Mouse (Mus musculus) megakaryocyte-erythroid progenitor cell, adult 5-6 weeks (primary cell): Measurements from ENCODE around the gene Olfr623. TPM values are rescaled to one million over a fixed set of nuclear protein-coding genes. Genes with fewer than 3 reads are reported as not detected.

Source experiments
- ATAC-seq: replicated peaks from 2 replicates; pipeline ENCODE4 v1.8.0; 2016; ENCODE audit warnings: mild to moderate bottlenecking, inconsistent platforms; ENCODE audit not compliant: severe bottlenecking, poor library complexity, low FRiP score, low TSS enrichment
- total RNA-seq, 2 experiments: library from RNA; stranded (forward) in 1 of 2; stranded (reverse) in 1 of 2; fragments of 200-1000, 215-1000 nt in 1 of 2; fragments of >200 nt in 1 of 2; fragmentation: Nextera tagmentation in 1 of 2; gene quantifications; 2 replicates each; pipeline ENCODE4 v1.2.3; 2014 to 2017

The Olfr623 gene
- total RNA-seq (2014; fragmentation: Nextera tagmentation) (not detected in 2 replicates), total RNA-seq (2017) (not detected in 2 replicates)

GRCm38 (mm10) chr7:103663598-103663997, at the start of gene Olfr623:
TSS of gene Olfr623 (minus strand) at chr7:103663698.
- no peak for ATAC-seq

GRCm38 (mm10) chr7:103712024-103712423, 48.5 kb upstream of the Olfr623 start:
- ATAC-seq = peak; percentile 84

- no peak for ATAC-seq
Observed at GRCm38 (mm10) chr7:103699469-103699868, 36.0 kb upstream of the Olfr623 start.

GRCm38 (mm10) chr7:103682420-103682819, 18.9 kb upstream of the Olfr623 start, which contains the start of gene Olfr625-ps1:
TSS of gene Olfr625-ps1 (plus strand) at chr7:103682720.
- ATAC-seq = no peak

GRCm38 (mm10) chr7:103671091-103671490, 7.6 kb upstream of the Olfr623 start, which contains the start of gene Olfr624:
TSS of gene Olfr624 (minus strand) at chr7:103671191.
- no peak for ATAC-seq

GRCm38 (mm10) chr7:103644070-103644469, 19.4 kb downstream of the Olfr623 start:
- no peak for ATAC-seq

GRCm38 (mm10) chr7:103642602-103643001, 20.9 kb downstream of the Olfr623 start, which contains the start of gene Olfr622:
TSS of gene Olfr622 (minus strand) at chr7:103642702.
- no peak for ATAC-seq

- ATAC-seq = no peak
Observed at GRCm38 (mm10) chr7:103636795-103637194, 26.7 kb downstream of the Olfr623 start.

- no peak for ATAC-seq
Observed at GRCm38 (mm10) chr7:103612434-103612833, 51.1 kb downstream of the Olfr623 start, which contains the start of gene Olfr620. TSS of gene Olfr620 (minus strand) at chr7:103612534.

Other genes with a start within 250 kb of the Olfr623 start
Only the 30 nearest of the 34 such genes appear.
- not detected in 2 replicates for gene Olfr605, start 218.3 kb downstream of the Olfr623 start, total RNA-seq (2014; fragmentation: Nextera tagmentation)
- gene Olfr605, start 218.3 kb downstream of the Olfr623 start, total RNA-seq (2017) = not detected in 2 replicates
- not detected in 2 replicates for gene Olfr606, start 214.7 kb downstream of the Olfr623 start, total RNA-seq (2014; fragmentation: Nextera tagmentation)
- not detected in 2 replicates for gene Olfr606, start 214.7 kb downstream of the Olfr623 start, total RNA-seq (2017)
- not detected in 2 replicates for gene Olfr607, start 199.5 kb downstream of the Olfr623 start, total RNA-seq (2014; fragmentation: Nextera tagmentation)
- gene Olfr607, start 199.5 kb downstream of the Olfr623 start, total RNA-seq (2017) = not detected in 2 replicates
- not detected in 2 replicates for gene Olfr608, start 193.8 kb downstream of the Olfr623 start, total RNA-seq (2014; fragmentation: Nextera tagmentation)
- not detected in 2 replicates for gene Olfr608, start 193.8 kb downstream of the Olfr623 start, total RNA-seq (2017)
- not detected in 2 replicates for gene Olfr609, start 165.6 kb downstream of the Olfr623 start, total RNA-seq (2014; fragmentation: Nextera tagmentation)
- gene Olfr609, start 165.6 kb downstream of the Olfr623 start, total RNA-seq (2017) = not detected in 2 replicates
- gene Olfr610, start 151.6 kb downstream of the Olfr623 start, total RNA-seq (2014; fragmentation: Nextera tagmentation) = not detected in 2 replicates
- gene Olfr610, start 151.6 kb downstream of the Olfr623 start, total RNA-seq (2017) = not detected in 2 replicates
- not detected in 2 replicates for gene Olfr611, start 142.9 kb downstream of the Olfr623 start, total RNA-seq (2014; fragmentation: Nextera tagmentation)
- not detected in 2 replicates for gene Olfr611, start 142.9 kb downstream of the Olfr623 start, total RNA-seq (2017)
- not detected in 2 replicates for gene Olfr612, start 121.0 kb downstream of the Olfr623 start, total RNA-seq (2014; fragmentation: Nextera tagmentation)
- gene Olfr612, start 121.0 kb downstream of the Olfr623 start, total RNA-seq (2017) = not detected in 2 replicates
- not detected in 2 replicates for gene Olfr613, start 115.6 kb downstream of the Olfr623 start, total RNA-seq (2014; fragmentation: Nextera tagmentation)
- not detected in 2 replicates for gene Olfr613, start 115.6 kb downstream of the Olfr623 start, total RNA-seq (2017)
- gene Olfr615, start 107.6 kb downstream of the Olfr623 start, total RNA-seq (2014; fragmentation: Nextera tagmentation) = not detected in 2 replicates
- not detected in 2 replicates for gene Olfr615, start 107.6 kb downstream of the Olfr623 start, total RNA-seq (2017)
- gene Olfr616, start 94.6 kb downstream of the Olfr623 start, total RNA-seq (2014; fragmentation: Nextera tagmentation) = not detected in 2 replicates
- not detected in 2 replicates for gene Olfr616, start 94.6 kb downstream of the Olfr623 start, total RNA-seq (2017)
- not detected in 2 replicates for gene Olfr617, start 90.6 kb downstream of the Olfr623 start, total RNA-seq (2014; fragmentation: Nextera tagmentation)
- gene Olfr617, start 90.6 kb downstream of the Olfr623 start, total RNA-seq (2017) = not detected in 2 replicates
- not detected in 2 replicates for gene Olfr618, start 73.6 kb downstream of the Olfr623 start, total RNA-seq (2014; fragmentation: Nextera tagmentation)
- gene Olfr618, start 73.6 kb downstream of the Olfr623 start, total RNA-seq (2017) = not detected in 2 replicates
- not detected in 2 replicates for gene Olfr619, start 63.1 kb downstream of the Olfr623 start, total RNA-seq (2014; fragmentation: Nextera tagmentation)
- gene Olfr619, start 63.1 kb downstream of the Olfr623 start, total RNA-seq (2017) = not detected in 2 replicates
- gene Olfr620, start 51.2 kb downstream of the Olfr623 start, total RNA-seq (2014; fragmentation: Nextera tagmentation) = not detected in 2 replicates
- not detected in 2 replicates for gene Olfr620, start 51.2 kb downstream of the Olfr623 start, total RNA-seq (2017)
- gene Olfr622, start 21.0 kb downstream of the Olfr623 start, total RNA-seq (2014; fragmentation: Nextera tagmentation) = not detected in 2 replicates
- gene Olfr622, start 21.0 kb downstream of the Olfr623 start, total RNA-seq (2017) = not detected in 2 replicates
- gene Olfr624, start 7.5 kb upstream of the Olfr623 start, total RNA-seq (2014; fragmentation: Nextera tagmentation) = not detected in 2 replicates
- not detected in 2 replicates for gene Olfr624, start 7.5 kb upstream of the Olfr623 start, total RNA-seq (2017)
- not detected in 2 replicates for gene Olfr625-ps1, start 19.0 kb upstream of the Olfr623 start, total RNA-seq (2014; fragmentation: Nextera tagmentation)
- not detected in 2 replicates for gene Olfr625-ps1, start 19.0 kb upstream of the Olfr623 start, total RNA-seq (2017)
- not detected in 2 replicates for gene Olfr243, start 51.0 kb upstream of the Olfr623 start, total RNA-seq (2014; fragmentation: Nextera tagmentation)
- not detected in 2 replicates for gene Olfr243, start 51.0 kb upstream of the Olfr623 start, total RNA-seq (2017)
- gene Olfr628, start 66.7 kb upstream of the Olfr623 start, total RNA-seq (2014; fragmentation: Nextera tagmentation) = not detected in 2 replicates
- not detected in 2 replicates for gene Olfr628, start 66.7 kb upstream of the Olfr623 start, total RNA-seq (2017)
- not detected in 2 replicates for gene Olfr629, start 81.2 kb upstream of the Olfr623 start, total RNA-seq (2014; fragmentation: Nextera tagmentation)
- not detected in 2 replicates for gene Olfr629, start 81.2 kb upstream of the Olfr623 start, total RNA-seq (2017)
- gene Olfr630, start 93.6 kb upstream of the Olfr623 start, total RNA-seq (2014; fragmentation: Nextera tagmentation) = not detected in 2 replicates
- not detected in 2 replicates for gene Olfr630, start 93.6 kb upstream of the Olfr623 start, total RNA-seq (2017)
- not detected in 2 replicates for gene Olfr69, start 107.9 kb upstream of the Olfr623 start, total RNA-seq (2014; fragmentation: Nextera tagmentation)
- not detected in 2 replicates for gene Olfr69, start 107.9 kb upstream of the Olfr623 start, total RNA-seq (2017)
- gene Olfr68, start 116.0 kb upstream of the Olfr623 start, total RNA-seq (2014; fragmentation: Nextera tagmentation) = not detected in 2 replicates
- gene Olfr68, start 116.0 kb upstream of the Olfr623 start, total RNA-seq (2017) = not detected in 2 replicates
- not detected in 2 replicates for gene Olfr67, start 128.1 kb upstream of the Olfr623 start, total RNA-seq (2014; fragmentation: Nextera tagmentation)
- gene Olfr67, start 128.1 kb upstream of the Olfr623 start, total RNA-seq (2017) = not detected in 2 replicates
- gene Hbb-bt, start 150.3 kb upstream of the Olfr623 start, total RNA-seq (2014; fragmentation: Nextera tagmentation) = 118 and 169 TPM in 2 replicates
- 10.7 and 57.4 TPM in 2 replicates for gene Hbb-bt, start 150.3 kb upstream of the Olfr623 start, total RNA-seq (2017)
- gene Hbb-bs, start 164.4 kb upstream of the Olfr623 start, total RNA-seq (2014; fragmentation: Nextera tagmentation) = 149 and 199 TPM in 2 replicates
- 20.1 and 148 TPM in 2 replicates for gene Hbb-bs, start 164.4 kb upstream of the Olfr623 start, total RNA-seq (2017)
- not detected in 2 replicates for gene Hbb-bh2, start 176.8 kb upstream of the Olfr623 start, total RNA-seq (2014; fragmentation: Nextera tagmentation)
- not detected in 2 replicates for gene Hbb-bh2, start 176.8 kb upstream of the Olfr623 start, total RNA-seq (2017)
- not detected in 2 replicates for gene Hbb-bh1, start 179.5 kb upstream of the Olfr623 start, total RNA-seq (2014; fragmentation: Nextera tagmentation)
- gene Hbb-bh1, start 179.5 kb upstream of the Olfr623 start, total RNA-seq (2017) = not detected in 2 replicates
- not detected in 2 replicates for gene Hbb-y, start 189.5 kb upstream of the Olfr623 start, total RNA-seq (2014; fragmentation: Nextera tagmentation)
- gene Hbb-y, start 189.5 kb upstream of the Olfr623 start, total RNA-seq (2017) = not detected in 2 replicates